In the genomic region with DNA sequence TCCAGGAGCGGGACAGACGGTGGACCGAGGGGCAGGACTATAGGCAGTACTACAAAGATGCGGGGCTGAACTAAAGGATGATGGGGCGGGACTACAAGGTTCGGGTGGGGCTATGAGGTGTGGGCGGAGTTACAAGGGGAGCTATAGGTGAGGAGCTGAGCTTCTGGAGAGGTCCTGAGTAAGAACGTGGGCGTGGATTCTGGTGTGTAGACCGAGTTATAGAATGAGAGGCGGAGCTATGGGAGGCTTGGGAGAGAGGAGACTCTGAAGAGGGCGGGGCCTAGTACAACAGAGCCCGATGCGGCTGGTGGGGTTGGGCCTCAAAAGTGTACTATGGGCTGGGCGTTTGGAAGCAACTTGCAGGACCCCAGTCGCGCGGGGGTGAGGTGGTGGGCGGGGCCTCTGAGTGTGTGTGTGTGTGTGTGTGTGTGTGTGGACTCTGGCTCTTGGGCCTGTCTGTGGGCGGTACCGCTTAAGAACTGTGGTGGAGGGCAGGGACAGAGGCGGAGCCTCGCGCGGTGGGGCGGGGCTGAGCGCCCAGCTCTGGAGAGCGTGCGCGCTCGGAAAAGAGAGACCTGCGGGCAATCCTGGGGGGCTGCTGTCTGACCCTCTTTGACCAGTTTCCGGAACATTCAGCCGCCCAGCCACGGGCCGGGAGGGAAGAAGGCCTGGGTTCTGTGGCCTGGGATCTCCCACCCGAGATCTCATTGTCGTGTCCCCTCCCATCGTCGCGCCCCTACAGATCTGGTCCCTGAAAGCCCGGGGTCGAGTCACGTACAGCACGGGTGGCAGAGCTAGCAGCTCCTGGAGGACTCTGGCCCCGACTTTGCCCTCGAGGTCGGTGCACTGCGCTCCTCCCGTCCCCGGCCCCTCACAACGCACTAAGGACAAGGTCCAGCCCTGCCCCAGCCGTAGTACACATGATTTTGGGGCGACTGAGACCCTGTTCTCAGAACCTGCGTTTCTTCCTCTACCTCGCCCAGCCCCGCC, we compare ENCODE assay signal across 7 mouse cellular contexts. TPM values are rescaled to one million over a fixed set of nuclear protein-coding genes. Genes with fewer than 3 reads are reported as not detected.
DNase-seq lines count a peak whose midpoint lies in the region; ATAC-seq lines count a peak whose summit lies in the region.

No protein-coding gene starts in this region.

- WGBS in embryonic facial prominence, embryonic 10.5 days, result 1% methylated on average over 57 of the region's 57 CpGs
- WGBS in limb, embryonic 10.5 days, result under 1% methylated on average over 57 of the region's 57 CpGs
- WGBS in midbrain, embryonic 13.5 days, result under 1% methylated on average over 57 of the region's 57 CpGs

- H3K36me3 ChIP-seq in embryonic facial prominence, embryonic 10.5 days (replicated peaks), result no peaks in the 10 kb centered on the region
- no peaks in the 10 kb centered on the region for H3K36me3 ChIP-seq in limb, embryonic 10.5 days
- H3K36me3 ChIP-seq in midbrain, embryonic 13.5 days, result no peaks in the 10 kb centered on the region

- ATAC-seq in granulocyte monocyte progenitor cell, adult 5-6 weeks (replicated peaks; ENCODE audit: poor library complexity, severe bottlenecking), result peak; percentile 44
- ATAC-seq in midbrain, embryonic 13.5 days, result peak; percentile 80

- peak overlapping the region; percentile 72 for H3K4me3 ChIP-seq in embryonic facial prominence, embryonic 10.5 days
- H3K4me3 ChIP-seq in limb, embryonic 10.5 days, result peak overlapping the region; percentile 62
- peak overlapping the region; percentile 56 for H3K4me3 ChIP-seq in midbrain, embryonic 13.5 days (replicated peaks)

- peaks cover 86% of the 10 kb centered on the region for H3K27me3 ChIP-seq in embryonic facial prominence, embryonic 10.5 days (replicated peaks; ENCODE audit: low read depth, poor library complexity, severe bottlenecking)
- peaks cover 84% of the 10 kb centered on the region for H3K27me3 ChIP-seq in limb, embryonic 10.5 days (ENCODE audit: low read depth, poor library complexity, severe bottlenecking)
- peaks cover 54% of the 10 kb centered on the region for H3K27me3 ChIP-seq in midbrain, embryonic 13.5 days

- no peaks in the 10 kb centered on the region for H3K9me3 ChIP-seq in embryonic facial prominence, embryonic 10.5 days
- H3K9me3 ChIP-seq in limb, embryonic 10.5 days (replicated peaks), result no peaks in the 10 kb centered on the region
- no peaks in the 10 kb centered on the region for H3K9me3 ChIP-seq in midbrain, embryonic 13.5 days

- peaks cover 41% of the 10 kb centered on the region for H3K4me1 ChIP-seq in embryonic facial prominence, embryonic 10.5 days
- peaks cover 46% of the 10 kb centered on the region for H3K4me1 ChIP-seq in limb, embryonic 10.5 days
- H3K4me1 ChIP-seq in midbrain, embryonic 13.5 days (replicated peaks), result peaks cover 44% of the 10 kb centered on the region

- peak; percentile 93 for DNase-seq in adrenal gland, postnatal 14 days
- DNase-seq in embryonic facial prominence, embryonic 10.5 days (ENCODE audit: low spot score), result peak; percentile 94
- DNase-seq in kidney, adult 11 months, result peak; percentile 94
- DNase-seq in limb, embryonic 10.5 days (ENCODE audit: low spot score), result peak; percentile 92
- peak; percentile 81 to 86 for DNase-seq in spleen, adult 18-20 months

- H3K9ac ChIP-seq in midbrain, embryonic 13.5 days (replicated peaks), result peak overlapping the region; percentile 76

- H3K27ac ChIP-seq in embryonic facial prominence, embryonic 10.5 days (replicated peaks), result peak overlapping the region; percentile 83
- peak overlapping the region; percentile 79 for H3K27ac ChIP-seq in limb, embryonic 10.5 days
- H3K27ac ChIP-seq in midbrain, embryonic 13.5 days, result peak overlapping the region; percentile 39; the same call in 1 of the 2 replicates

- peak overlapping the region; percentile 80 for H3K4me2 ChIP-seq in midbrain, embryonic 13.5 days (replicated peaks)

RNA-seq across cellular contexts. Expression of gene Mast3, which starts 7.5 kb away (rescaled TPM):
- 22.9 and 28.2 TPM in 2 replicates for total RNA-seq in adrenal gland, postnatal 14 days (2021)
- 12.4 and 13.9 TPM in 2 replicates for polyA plus RNA-seq in embryonic facial prominence, embryonic 10.5 days (2016; fragmentation: Nextera tagmentation; extraction: Ambion mirVana)
- total RNA-seq in granulocyte monocyte progenitor cell, adult 5-6 weeks (2014; fragmentation: Nextera tagmentation), result 74.8 and 78.5 TPM in 2 replicates
- total RNA-seq in granulocyte monocyte progenitor cell, adult 5-6 weeks (2017), result 12.4 and 12.5 TPM in 2 replicates
- 12.7 and 17.1 TPM in 2 replicates for polyA plus RNA-seq in limb, embryonic 10.5 days (2016; fragmentation: Nextera tagmentation; extraction: Ambion mirVana)
- 14.6 and 18.3 TPM in 2 replicates for polyA plus RNA-seq in midbrain, embryonic 13.5 days (2015; fragmentation: Nextera tagmentation; extraction: Ambion mirVana)

RNA-seq across cellular contexts. Expression of gene Il12rb1, which starts 10.9 kb away (rescaled TPM):
- 0.34 TPM in 1 of 2 replicates, not detected in the other for total RNA-seq in adrenal gland, postnatal 14 days (2021)
- polyA plus RNA-seq in embryonic facial prominence, embryonic 10.5 days (2016; fragmentation: Nextera tagmentation; extraction: Ambion mirVana), result not detected in 2 replicates
- 0.24 and 0.62 TPM in 2 replicates for total RNA-seq in granulocyte monocyte progenitor cell, adult 5-6 weeks (2014; fragmentation: Nextera tagmentation)
- total RNA-seq in granulocyte monocyte progenitor cell, adult 5-6 weeks (2017), result 0.52 and 1.4 TPM in 2 replicates
- not detected in 2 replicates for polyA plus RNA-seq in limb, embryonic 10.5 days (2016; fragmentation: Nextera tagmentation; extraction: Ambion mirVana)
- polyA plus RNA-seq in midbrain, embryonic 13.5 days (2015; fragmentation: Nextera tagmentation; extraction: Ambion mirVana), result not detected in 2 replicates

RNA-seq across cellular contexts. Expression of gene Pik3r2, which starts 20.9 kb away (rescaled TPM):
- total RNA-seq in adrenal gland, postnatal 14 days (2021), result 35.4 and 44.0 TPM in 2 replicates
- polyA plus RNA-seq in embryonic facial prominence, embryonic 10.5 days (2016; fragmentation: Nextera tagmentation; extraction: Ambion mirVana), result 79.2 and 79.8 TPM in 2 replicates
- 6.6 and 14.0 TPM in 2 replicates for total RNA-seq in granulocyte monocyte progenitor cell, adult 5-6 weeks (2014; fragmentation: Nextera tagmentation)
- 12.1 and 16.6 TPM in 2 replicates for total RNA-seq in granulocyte monocyte progenitor cell, adult 5-6 weeks (2017)
- polyA plus RNA-seq in limb, embryonic 10.5 days (2016; fragmentation: Nextera tagmentation; extraction: Ambion mirVana), result 92.7 and 100 TPM in 2 replicates
- 78.9 and 87.2 TPM in 2 replicates for polyA plus RNA-seq in midbrain, embryonic 13.5 days (2015; fragmentation: Nextera tagmentation; extraction: Ambion mirVana)

RNA-seq across cellular contexts. Expression of gene Mpv17l2, which starts 36.6 kb away (rescaled TPM):
- 113 and 123 TPM in 2 replicates for total RNA-seq in adrenal gland, postnatal 14 days (2021)
- 28.2 and 34.5 TPM in 2 replicates for polyA plus RNA-seq in embryonic facial prominence, embryonic 10.5 days (2016; fragmentation: Nextera tagmentation; extraction: Ambion mirVana)
- total RNA-seq in granulocyte monocyte progenitor cell, adult 5-6 weeks (2014; fragmentation: Nextera tagmentation), result 28.6 and 41.1 TPM in 2 replicates
- total RNA-seq in granulocyte monocyte progenitor cell, adult 5-6 weeks (2017), result 9.0 and 9.3 TPM in 2 replicates
- polyA plus RNA-seq in limb, embryonic 10.5 days (2016; fragmentation: Nextera tagmentation; extraction: Ambion mirVana), result 25.2 and 29.9 TPM in 2 replicates
- 36.2 and 38.4 TPM in 2 replicates for polyA plus RNA-seq in midbrain, embryonic 13.5 days (2015; fragmentation: Nextera tagmentation; extraction: Ambion mirVana)

RNA-seq across cellular contexts. Expression of gene Arrdc2, which starts 42.1 kb away (rescaled TPM):
- 12.5 and 15.8 TPM in 2 replicates for total RNA-seq in adrenal gland, postnatal 14 days (2021)
- 5.1 and 5.8 TPM in 2 replicates for polyA plus RNA-seq in embryonic facial prominence, embryonic 10.5 days (2016; fragmentation: Nextera tagmentation; extraction: Ambion mirVana)
- total RNA-seq in granulocyte monocyte progenitor cell, adult 5-6 weeks (2014; fragmentation: Nextera tagmentation), result 5.0 and 16.1 TPM in 2 replicates
- 4.7 and 8.7 TPM in 2 replicates for total RNA-seq in granulocyte monocyte progenitor cell, adult 5-6 weeks (2017)
- 4.4 and 5.0 TPM in 2 replicates for polyA plus RNA-seq in limb, embryonic 10.5 days (2016; fragmentation: Nextera tagmentation; extraction: Ambion mirVana)
- polyA plus RNA-seq in midbrain, embryonic 13.5 days (2015; fragmentation: Nextera tagmentation; extraction: Ambion mirVana), result 7.7 and 10.5 TPM in 2 replicates

Comparison
In these comparisons a context has a peak if more than half of its experiments do, and no peak if none do; other contexts are left out.
1. Peak in every context shown above with its lines: DNase-seq, ATAC-seq, H3K4me3 ChIP-seq and H3K27ac ChIP-seq.